Mouse (Mus musculus) ES-Bruce4 (cell line): ENCODE results near the gene Setd5. TPM values are rescaled to one million over a fixed set of nuclear protein-coding genes. Genes with fewer than 3 reads are reported as not detected.

Experiments used
- H3K27ac ChIP-seq: 2 replicates; pipeline ENCODE4 v1.5.1; 2012; ENCODE audit warnings: low read length, inconsistent platforms; ENCODE audit not compliant: insufficient read depth
- H3K27me3 ChIP-seq: 2 replicates; pipeline ENCODE4 v1.6.1; 2012; ENCODE audit warnings: mild to moderate bottlenecking, low read length, inconsistent platforms; ENCODE audit not compliant: control insufficient read depth, poor library complexity, insufficient read depth, severe bottlenecking
- H3K36me3 ChIP-seq: 2 replicates; pipeline ENCODE4 v1.6.1; 2012; ENCODE audit warnings: inconsistent platforms, mild to moderate bottlenecking, low read length, moderate library complexity; ENCODE audit not compliant: control insufficient read depth, poor library complexity, insufficient read depth, severe bottlenecking
- H3K4me1 ChIP-seq: one replicate; pipeline ENCODE4 v1.8.1; 2011; ENCODE audit warnings: low read length; ENCODE audit not compliant: control insufficient read depth, insufficient read depth
- H3K4me3 ChIP-seq: 2 replicates; pipeline ENCODE4 v1.5.1; 2011; ENCODE audit warnings: low read depth, mild to moderate bottlenecking, low read length
- H3K9ac ChIP-seq: 2 replicates; pipeline ENCODE4 v1.6.1; 2012; ENCODE audit warnings: low read depth, mild to moderate bottlenecking, inconsistent platforms; ENCODE audit not compliant: poor library complexity, severe bottlenecking
- H3K9me3 ChIP-seq: replicated peaks from 2 replicates; pipeline ENCODE4 v1.6.1; 2012; ENCODE audit warnings: mild to moderate bottlenecking, low read length, inconsistent platforms; ENCODE audit not compliant: control insufficient read depth, poor library complexity, insufficient read depth, severe bottlenecking
- CTCF ChIP-seq: IDR thresholded peaks from one replicate; pipeline ENCODE4 v1.8.1; 2011; ENCODE audit warnings: low read depth, low read length
- EP300 ChIP-seq: IDR thresholded peaks from 2 replicates; pipeline ENCODE4 v1.6.1; 2011; ENCODE audit warnings: low read depth, low read length; ENCODE audit not compliant: insufficient read depth
- POLR2A ChIP-seq: IDR thresholded peaks from one replicate; pipeline ENCODE4 v1.8.1; 2011; ENCODE audit warnings: low read length; ENCODE audit not compliant: insufficient read depth
- polyA plus RNA-seq: library from polyadenylated mRNA; stranded (reverse); fragments of >200 nt; gene quantifications from 2 replicates; pipeline ENCODE4 v1.2.4, GENCODE M21; 2011; ENCODE audit warnings: low read depth; ENCODE audit not compliant: missing spikeins, insufficient read depth, insufficient read length

Gene Setd5
- polyA plus RNA-seq, 1 experiment = 233 TPM

DNA sequence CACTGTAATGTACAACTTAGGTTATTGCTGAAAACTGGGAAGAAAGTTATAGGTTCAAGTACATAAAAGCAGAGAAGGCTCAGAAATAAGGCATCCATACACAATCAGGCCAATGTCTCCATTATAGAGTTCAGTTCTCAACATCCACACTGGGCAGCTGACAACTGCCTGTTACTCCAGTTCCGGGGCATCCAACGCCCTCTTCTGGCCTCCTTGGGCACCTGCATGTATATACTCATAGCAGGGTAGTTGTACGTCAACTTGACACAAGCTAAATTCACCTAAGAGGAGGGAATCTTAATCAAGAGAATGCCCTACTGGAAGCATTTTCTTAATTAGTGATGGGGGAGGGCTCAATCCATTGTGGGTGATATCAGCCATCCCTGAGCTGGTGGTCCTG is 45.0 kb upstream of the Setd5 start:
- TF ChIP-seq EP300 (no peak), CTCF (peak; percentile 54), POLR2A (no peak)
- H3K4me1 ChIP-seq = no peaks in the 10 kb centered on the region
- H3K9ac ChIP-seq = no peak overlapping the region
- no peaks in the 10 kb centered on the region for H3K36me3 ChIP-seq
- H3K9me3 ChIP-seq = no peaks in the 10 kb centered on the region
- H3K27me3 ChIP-seq = no peaks in the 10 kb centered on the region
- H3K4me3 ChIP-seq = no peak overlapping the region
- H3K27ac ChIP-seq = no peak overlapping the region

DNA sequence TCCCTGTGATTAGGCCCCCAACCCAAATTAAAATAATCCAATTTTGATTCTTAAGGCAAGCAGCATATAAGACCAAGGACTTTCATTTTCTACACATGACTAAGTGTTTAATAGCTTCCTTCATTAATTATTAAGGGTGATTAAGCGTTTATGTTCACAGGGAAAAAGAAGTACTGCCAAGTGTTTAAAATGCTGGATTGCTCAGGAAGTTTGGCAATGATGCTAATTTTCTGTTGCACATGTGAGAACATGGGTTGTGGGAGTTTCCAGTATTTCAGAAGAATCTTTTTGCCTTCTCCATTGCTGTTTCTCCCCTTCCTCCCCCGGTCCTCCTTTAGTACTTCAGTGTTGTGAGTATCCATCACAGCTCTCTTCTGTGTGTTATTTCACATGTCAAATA is 44.0 kb upstream of the Setd5 start:
- Histone ChIP-seq H3K36me3 (no peaks in the 10 kb centered on the region), H3K27ac (no peak overlapping the region), H3K4me1 (no peaks in the 10 kb centered on the region), H3K9me3 (no peaks in the 10 kb centered on the region), H3K9ac (no peak overlapping the region), H3K4me3 (no peak overlapping the region), H3K27me3 (no peaks in the 10 kb centered on the region)
- no peak for TF ChIP-seq CTCF
- TF ChIP-seq POLR2A = no peak
- no peak for TF ChIP-seq EP300

DNA sequence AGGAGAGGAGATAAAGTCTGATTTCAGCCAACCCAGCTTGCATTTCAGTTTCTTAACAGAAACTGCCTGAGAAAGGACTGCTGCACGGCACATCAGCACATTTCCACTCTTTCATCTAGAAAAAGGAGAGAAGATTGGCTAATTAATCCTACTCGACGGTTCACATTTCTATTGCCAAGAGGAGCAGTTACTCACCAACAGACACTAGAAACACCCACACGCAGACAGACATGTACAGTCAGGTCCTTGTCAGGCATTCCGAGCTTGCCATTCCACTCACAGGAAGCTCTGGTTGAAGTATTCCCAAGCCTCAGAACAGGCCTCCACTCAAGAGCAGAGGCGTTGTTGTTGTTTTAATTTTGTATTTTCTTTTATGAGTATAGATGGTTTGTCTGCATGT is 42.7 kb upstream of the Setd5 start:
- no peaks in the 10 kb centered on the region for H3K36me3 ChIP-seq
- no peak overlapping the region for H3K9ac ChIP-seq
- H3K9me3 ChIP-seq = no peaks in the 10 kb centered on the region
- no peak for TF ChIP-seq POLR2A
- H3K27ac ChIP-seq = no peak overlapping the region
- H3K4me1 ChIP-seq = no peaks in the 10 kb centered on the region
- no peak overlapping the region for H3K4me3 ChIP-seq
- H3K27me3 ChIP-seq = no peaks in the 10 kb centered on the region

DNA sequence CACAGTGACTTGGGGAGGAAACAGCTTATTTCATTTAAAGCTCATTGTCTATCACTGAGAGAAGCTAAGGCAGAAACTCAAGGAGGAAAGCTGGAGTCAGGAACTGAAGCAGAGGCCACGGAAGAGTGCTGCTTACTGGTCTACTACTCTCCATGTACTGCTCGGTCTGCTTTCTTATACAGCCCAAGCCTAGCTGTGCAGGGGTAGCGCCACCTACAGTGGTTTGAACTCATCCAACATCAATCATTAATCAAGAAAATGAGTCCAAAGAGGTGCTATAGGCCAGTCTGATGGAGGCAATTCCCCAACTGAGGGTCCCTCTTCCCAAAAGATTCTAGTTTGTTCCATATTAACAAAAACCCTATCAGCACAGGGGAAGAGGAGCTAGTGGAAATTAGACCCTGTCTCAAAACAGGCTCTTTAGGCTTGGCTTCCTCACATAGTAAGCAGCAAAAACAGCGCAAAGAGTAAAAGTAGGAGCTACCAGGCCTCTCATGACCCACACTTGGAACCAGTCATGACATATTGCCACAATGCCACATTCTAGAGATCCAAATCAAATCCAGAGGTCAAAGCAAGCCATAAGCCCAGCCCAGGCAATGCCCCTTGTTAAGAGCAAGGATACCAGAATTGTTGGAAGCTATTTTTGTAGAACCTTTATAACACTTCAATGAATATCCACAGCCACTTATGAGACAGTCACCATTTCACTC is 40.5 kb upstream of the Setd5 start:
- no peaks in the 10 kb centered on the region for H3K9me3 ChIP-seq
- H3K27me3 ChIP-seq = no peaks in the 10 kb centered on the region
- TF ChIP-seq CTCF = peak; percentile 46
- no peak for TF ChIP-seq EP300
- H3K4me3 ChIP-seq = no peak overlapping the region
- H3K9ac ChIP-seq = no peak overlapping the region
- no peak overlapping the region for H3K27ac ChIP-seq
- H3K4me1 ChIP-seq = no peaks in the 10 kb centered on the region
- no peaks in the 10 kb centered on the region for H3K36me3 ChIP-seq

DNA sequence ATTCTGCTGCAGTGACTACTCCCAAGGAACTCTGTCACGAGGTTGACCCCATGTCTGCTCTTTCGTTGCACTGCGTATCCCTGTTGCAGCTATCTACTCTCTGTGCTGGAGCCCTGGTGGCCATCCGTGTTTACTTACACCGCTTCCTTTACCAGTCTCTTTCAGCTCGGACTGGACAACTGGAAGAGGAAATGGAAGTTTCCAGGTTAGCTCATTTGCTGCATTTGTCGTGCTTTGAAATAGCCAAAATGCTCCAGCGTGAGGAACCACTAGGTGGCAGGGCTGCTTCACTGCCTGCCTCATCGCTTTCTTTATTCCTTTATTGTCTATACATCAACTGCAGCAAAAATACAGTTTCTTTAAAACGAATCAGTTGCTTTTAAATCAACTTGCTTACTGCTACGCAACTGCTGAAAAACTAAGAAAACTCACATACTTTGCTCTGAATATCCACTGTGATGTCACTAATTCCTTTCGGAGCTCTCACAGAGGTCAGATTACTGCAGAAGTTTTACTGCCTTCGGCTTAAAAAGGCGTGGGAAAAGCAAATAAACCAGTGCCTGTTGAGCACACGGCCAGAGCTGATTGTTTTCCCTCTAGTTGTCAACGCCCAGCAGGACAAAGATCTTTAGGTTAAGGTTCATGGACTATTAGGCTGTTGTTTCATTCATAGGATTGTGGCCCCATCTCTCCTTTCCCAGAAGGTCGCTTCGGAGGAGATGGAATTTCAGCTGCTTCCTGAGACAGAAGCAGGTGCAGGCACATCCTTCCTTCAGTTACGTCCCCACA is 39.0 kb upstream of the Setd5 start:
- H3K9me3 ChIP-seq = no peaks in the 10 kb centered on the region
- H3K27me3 ChIP-seq = no peaks in the 10 kb centered on the region
- no peak overlapping the region for H3K4me3 ChIP-seq
- H3K36me3 ChIP-seq = no peaks in the 10 kb centered on the region
- TF ChIP-seq EP300 = no peak
- peak; percentile 77 for TF ChIP-seq CTCF
- H3K4me1 ChIP-seq = no peaks in the 10 kb centered on the region
- H3K27ac ChIP-seq = peak overlapping the region; percentile 81
- peak overlapping the region; percentile 13; the same call in 1 of the 2 replicates for H3K9ac ChIP-seq

DNA sequence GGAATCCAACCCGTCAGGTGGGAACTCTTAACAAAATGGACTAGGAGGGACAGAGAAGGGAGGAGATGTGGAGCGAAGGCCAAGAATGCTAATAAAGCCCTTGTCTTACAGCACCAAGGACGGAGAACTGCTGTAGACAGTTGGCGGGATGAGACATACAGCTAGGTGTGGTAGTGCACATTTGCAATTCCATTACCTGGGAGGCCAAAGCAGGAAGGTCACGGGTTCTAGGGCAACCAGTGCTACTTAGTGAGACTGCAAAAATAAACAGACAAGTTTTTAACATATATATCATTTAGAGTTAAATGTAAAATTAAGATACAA is 38.5 kb upstream of the Setd5 start:
- H3K9ac ChIP-seq = no peak overlapping the region
- no peak overlapping the region for H3K4me3 ChIP-seq
- H3K4me1 ChIP-seq = no peaks in the 10 kb centered on the region
- H3K9me3 ChIP-seq = no peaks in the 10 kb centered on the region
- peak overlapping the region; percentile 81 for H3K27ac ChIP-seq
- no peaks in the 10 kb centered on the region for H3K36me3 ChIP-seq
- H3K27me3 ChIP-seq = no peaks in the 10 kb centered on the region
- TF ChIP-seq CTCF (no peak), EP300 (peak; percentile 94)
